Comparison of ENCODE assay signal across 23 mouse cellular contexts in the genomic region with DNA sequence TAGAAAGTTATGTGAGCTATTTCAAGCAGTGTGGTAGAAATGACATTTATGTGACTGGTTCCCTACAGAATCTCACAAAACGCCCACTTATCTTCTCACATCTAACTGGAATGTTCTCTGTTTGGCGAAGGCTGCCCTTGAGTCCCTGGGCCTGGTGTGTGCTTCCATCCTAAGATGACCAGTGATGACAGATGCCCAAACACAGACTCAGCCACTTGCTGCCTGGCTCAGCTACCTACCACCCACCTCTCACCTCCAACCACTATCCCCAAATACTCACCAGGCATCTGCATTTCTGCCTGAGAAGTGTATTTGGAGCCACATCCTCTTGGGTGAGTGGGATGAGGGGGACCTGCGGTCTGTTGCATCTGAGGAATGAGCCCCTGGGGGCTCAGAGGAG.
DNase-seq lines count a peak whose midpoint lies in the region; ATAC-seq and TF ChIP-seq lines count a peak whose summit lies in the region.
"Had no signal": no experiment of that assay in that cellular context is flagged by ENCODE, and none has a peak within 500 bp of the region (broad histone marks: within the 10 kb centered on the region; RNA-seq: fewer than 3 reads in every experiment).

No protein-coding gene starts in this region.

- 90% methylated on average over 3 of the region's 3 CpGs for WGBS in neural tube, embryonic 15.5 days

- peak; percentile 5 for DNase-seq in neural tube, embryonic 10.5 days (ENCODE audit: extremely low spot score, low spot score)
- DNase-seq in frontal cortex, postnatal 25 days (ENCODE audit: low spot score in 2 of 2) = peak; percentile 37 to 39
- peak; percentile 55 to 95 for DNase-seq in left cerebral cortex, postnatal 25 days (ENCODE audit: low spot score in 2 of 2)
- peak; percentile 67 to 84 for DNase-seq in right cerebral cortex, postnatal 36 days (ENCODE audit: low spot score in 2 of 2)
- no peak for DNase-seq in layer of hippocampus, adult 2 months (ENCODE audit: low spot score in 2 of 2)
- no peak for DNase-seq in spleen, postnatal 14 days (ENCODE audit: low spot score in 2 of 2)
- DNase-seq in gastrocnemius, adult 2 months = no peak
- DNase-seq: adrenal gland, adult 2 months; cerebellum, adult 8-10 months; cerebellum, postnatal 36 days; gastrocnemius, postnatal 10 days; heart, postnatal 10 days; kidney, postnatal 25 days; liver, postnatal 0 days had no signal

- no peak overlapping the region for H3K27ac ChIP-seq in neural tube, embryonic 15.5 days (replicated peaks)
- H3K27ac ChIP-seq in layer of hippocampus, adult 2 months = no peak overlapping the region
- H3K27ac ChIP-seq in gastrocnemius, adult 2 months = no peak overlapping the region
- H3K27ac ChIP-seq: embryonic facial prominence, embryonic 15.5 days; forebrain, embryonic 15.5 days; midbrain, embryonic 10.5 days had no signal

- TF ChIP-seq CTCF in layer of hippocampus, adult 2 months (conservative IDR thresholded peaks at IDR 0.05) = no peak
- TF ChIP-seq CTCF in gastrocnemius, adult 2 months (IDR thresholded peaks at IDR 0.05) = no peak

- ATAC-seq in neural tube, embryonic 15.5 days (ENCODE audit: low FRiP score) = no peak
- ATAC-seq: forebrain, embryonic 15.5 days; intestine, postnatal 0 days; liver, postnatal 0 days; lung, postnatal 0 days; Patski had no signal

- intact Hi-C loops in left cerebral cortex, postnatal 25 days (cut with DNase I) = loop anchor here (1.0 to 5.0 kb wide), 6 partner anchors 66 to 279 kb away; a partner anchor contains a TSS
- intact Hi-C loops in gastrocnemius, adult 2 months (cut with DNase I) = no loop called here

- no peaks in the 10 kb centered on the region for H3K27me3 ChIP-seq in neural tube, embryonic 15.5 days (replicated peaks)
- H3K27me3 ChIP-seq: embryonic facial prominence, embryonic 15.5 days; forebrain, embryonic 15.5 days; heart, embryonic 12.5 days; Patski had no signal

- H3K4me3 ChIP-seq in neural tube, embryonic 15.5 days (replicated peaks) = no peak overlapping the region
- H3K4me3 ChIP-seq in layer of hippocampus, adult 2 months = no peak overlapping the region
- H3K4me3 ChIP-seq in gastrocnemius, adult 2 months = no peak overlapping the region
- H3K4me3 ChIP-seq: embryonic facial prominence, embryonic 15.5 days; forebrain, embryonic 15.5 days; heart, embryonic 12.5 days; midbrain, embryonic 10.5 days had no signal

- no peaks in the 10 kb centered on the region for H3K36me3 ChIP-seq in neural tube, embryonic 15.5 days
- H3K36me3 ChIP-seq: embryonic facial prominence, embryonic 15.5 days; forebrain, embryonic 15.5 days; heart, embryonic 12.5 days; midbrain, embryonic 10.5 days had no signal

- H3K9ac ChIP-seq in neural tube, embryonic 15.5 days (replicated peaks) = no peak overlapping the region
- H3K9ac ChIP-seq: embryonic facial prominence, embryonic 15.5 days; forebrain, embryonic 15.5 days; heart, embryonic 12.5 days; liver, postnatal 0 days had no signal

- peaks cover 13% of the 10 kb centered on the region for H3K4me1 ChIP-seq in neural tube, embryonic 15.5 days
- H3K4me1 ChIP-seq: heart, embryonic 12.5 days had no signal

- H3K4me2 ChIP-seq in neural tube, embryonic 15.5 days = no peak overlapping the region
- H3K4me2 ChIP-seq: embryonic facial prominence, embryonic 15.5 days; forebrain, embryonic 15.5 days; heart, embryonic 12.5 days; liver, embryonic 11.5 days had no signal

- H3K9me3 ChIP-seq in neural tube, embryonic 15.5 days (replicated peaks) = no peaks in the 10 kb centered on the region
- H3K9me3 ChIP-seq: embryonic facial prominence, embryonic 15.5 days; forebrain, embryonic 15.5 days; heart, embryonic 12.5 days; midbrain, embryonic 10.5 days had no signal

Comparison
In these comparisons a context has a peak if more than half of its experiments do, and no peak if none do; other contexts are left out.
1. DNase-seq: peak in neural tube, embryonic 10.5 days (single experiment), frontal cortex, postnatal 25 days (2 of 2), left cerebral cortex, postnatal 25 days (2 of 2) and right cerebral cortex, postnatal 36 days (2 of 2); none in layer of hippocampus, adult 2 months (0 of 2), spleen, postnatal 14 days (0 of 2) and gastrocnemius, adult 2 months (single experiment).